In the genomic region with DNA sequence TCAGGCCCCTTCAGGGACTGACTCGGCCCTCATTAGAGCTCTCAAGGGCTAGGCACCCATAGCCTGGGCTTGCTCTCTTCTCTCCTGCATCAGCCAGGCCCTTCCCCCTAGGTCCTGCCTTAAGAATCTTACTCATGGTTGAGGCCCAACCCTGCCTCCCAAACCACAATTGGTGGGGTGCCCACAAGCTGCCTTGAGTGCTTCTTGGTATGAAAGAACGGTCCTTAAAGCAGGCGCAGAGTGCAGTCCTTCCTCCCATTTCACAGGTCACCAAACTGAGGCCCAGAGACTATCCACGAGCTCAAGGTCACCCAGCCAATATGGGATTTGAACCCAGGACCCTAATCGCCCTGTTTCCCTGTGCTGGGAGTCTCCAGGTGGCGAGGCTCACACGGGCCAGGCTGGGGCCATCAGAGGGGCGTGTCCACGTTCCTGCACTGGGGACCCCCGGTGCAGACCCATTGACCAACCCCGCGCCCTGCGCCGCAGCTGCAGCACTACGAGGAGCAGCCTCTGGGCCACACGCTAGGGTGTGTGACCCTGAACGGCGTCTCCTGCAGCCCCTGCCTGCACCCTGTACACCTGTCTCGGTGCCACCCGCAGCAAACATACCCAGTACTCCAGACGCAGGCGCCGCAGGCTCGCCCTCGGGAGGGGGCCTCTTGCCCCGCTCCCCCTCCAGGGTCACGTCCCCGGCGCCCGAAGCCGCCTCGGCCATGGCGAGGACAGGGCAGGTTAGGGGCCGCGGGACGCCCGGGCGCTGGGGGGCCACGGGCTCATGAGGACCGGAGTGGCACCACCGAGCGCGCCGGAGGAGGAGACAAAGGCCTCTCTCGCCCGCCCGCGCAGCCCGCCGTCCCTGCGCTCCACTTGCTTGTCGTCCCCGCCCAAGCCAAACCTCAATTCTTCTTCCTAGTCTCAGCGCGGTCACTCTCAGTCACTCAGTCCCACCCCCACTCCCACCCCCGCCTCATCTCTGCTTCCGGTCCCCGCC, we compare ENCODE assay signal across 8 mouse cellular contexts. TPM values are rescaled to one million over a fixed set of nuclear protein-coding genes. Genes with fewer than 3 reads are reported as not detected.
DNase-seq lines count a peak whose midpoint lies in the region; ATAC-seq and TF ChIP-seq lines count a peak whose summit lies in the region.

Gene Ano8 (minus strand): TSS at position 822 of the 994 bp plus-strand sequence.

- WGBS in forebrain, embryonic 15.5 days, result 5% methylated on average over 57 of the region's 58 CpGs
- WGBS in large intestine, adult 2 months, result 5% methylated on average over 57 of the region's 58 CpGs
- WGBS in neural tube, embryonic 14.5 days, result 5% methylated on average over 47 of the region's 58 CpGs

- peak; percentile 81 for ATAC-seq in forebrain, embryonic 15.5 days (replicated peaks)
- peak; percentile 76 for ATAC-seq in neural tube, embryonic 14.5 days (ENCODE audit: low read depth)

- DNase-seq in heart, postnatal 14 days, result peak; percentile 83 to 84
- DNase-seq in large intestine, adult 2 months (ENCODE audit: low read depth, low spot score), result peak; percentile 45
- DNase-seq in lung, adult 18-20 months, result peak; percentile 86 to 89

- H3K27me3 ChIP-seq in E14TG2a.4 (ENCODE audit: insufficient read depth, low read length), result peaks cover 31% of the 10 kb centered on the region
- H3K27me3 ChIP-seq in forebrain, embryonic 15.5 days, result no peaks in the 10 kb centered on the region
- H3K27me3 ChIP-seq in neural tube, embryonic 14.5 days (ENCODE audit: control insufficient read depth, insufficient read depth, low read length), result no peaks in the 10 kb centered on the region
- no peaks in the 10 kb centered on the region for H3K27me3 ChIP-seq in testis, adult 2 months (ENCODE audit: control insufficient read depth, insufficient read depth, low read length)

- no peak for TF ChIP-seq POLR2A in testis, adult 2 months (IDR thresholded peaks at IDR 0.05; ENCODE audit: control insufficient read depth, low read depth, low read length)

- TF ChIP-seq CTCF in E14TG2a.4 (conservative IDR thresholded peaks at IDR 0.05; ENCODE audit: low read length), result no peak
- no peak for TF ChIP-seq CTCF in testis, adult 2 months (IDR thresholded peaks at IDR 0.05; ENCODE audit: control insufficient read depth, insufficient read depth, insufficient replicate concordance, low read depth, low read length)

- H3K4me3 ChIP-seq in E14TG2a.4 (replicated peaks; ENCODE audit: low read length), result peak within 1 kb of the TSS; percentile 87
- H3K4me3 ChIP-seq in brown adipose tissue, adult 24 weeks (ENCODE audit: insufficient read depth, low read depth, low read length), result peak within 1 kb of the TSS; percentile 86
- peak within 1 kb of the TSS; percentile 97 for H3K4me3 ChIP-seq in forebrain, embryonic 15.5 days
- H3K4me3 ChIP-seq in neural tube, embryonic 14.5 days (ENCODE audit: low read depth, low read length), result peak within 1 kb of the TSS; percentile 81
- H3K4me3 ChIP-seq in testis, adult 2 months (ENCODE audit: control insufficient read depth, low read depth, low read length), result peak within 1 kb of the TSS; percentile 57

- no peaks in the 10 kb centered on the region for H3K9me3 ChIP-seq in E14TG2a.4 (ENCODE audit: low read length)
- no peaks in the 10 kb centered on the region for H3K9me3 ChIP-seq in forebrain, embryonic 15.5 days
- H3K9me3 ChIP-seq in neural tube, embryonic 14.5 days (ENCODE audit: control insufficient read depth, low read length), result no peaks in the 10 kb centered on the region

- peak within 1 kb of the TSS; percentile 68 for H3K27ac ChIP-seq in brown adipose tissue, adult 24 weeks (replicated peaks; ENCODE audit: low read depth, low read length)
- peak within 1 kb of the TSS; percentile 91 for H3K27ac ChIP-seq in forebrain, embryonic 15.5 days (replicated peaks)
- H3K27ac ChIP-seq in neural tube, embryonic 14.5 days (ENCODE audit: low read depth, low read length), result peak within 1 kb of the TSS; percentile 82
- no peak within 1 kb of the TSS for H3K27ac ChIP-seq in testis, adult 2 months (ENCODE audit: control insufficient read depth, insufficient read depth, low read depth, low read length)

- peak within 1 kb of the TSS; percentile 75 for H3K4me2 ChIP-seq in forebrain, embryonic 15.5 days (replicated peaks)
- peak within 1 kb of the TSS; percentile 84 for H3K4me2 ChIP-seq in neural tube, embryonic 14.5 days (ENCODE audit: low read depth, low read length)

- peaks cover 18% of the 10 kb centered on the region for H3K36me3 ChIP-seq in E14TG2a.4 (ENCODE audit: insufficient read depth, low read length)
- peaks cover 33% of the 10 kb centered on the region for H3K36me3 ChIP-seq in forebrain, embryonic 15.5 days
- H3K36me3 ChIP-seq in neural tube, embryonic 14.5 days (ENCODE audit: control insufficient read depth, insufficient read depth, low read length), result peaks cover 15% of the 10 kb centered on the region; the same call in 1 of the 2 replicates
- no peaks in the 10 kb centered on the region for H3K36me3 ChIP-seq in testis, adult 2 months (ENCODE audit: control insufficient read depth, insufficient read depth, low read length)

- H3K9ac ChIP-seq in forebrain, embryonic 15.5 days (replicated peaks), result peak within 1 kb of the TSS; percentile 99
- H3K9ac ChIP-seq in neural tube, embryonic 14.5 days (replicated peaks; ENCODE audit: low read depth, low read length), result peak within 1 kb of the TSS; percentile 95

- H3K4me1 ChIP-seq in E14TG2a.4 (replicated peaks; ENCODE audit: low read depth, low read length), result peaks cover 74% of the 10 kb centered on the region
- peaks cover 14% of the 10 kb centered on the region for H3K4me1 ChIP-seq in brown adipose tissue, adult 24 weeks (ENCODE audit: control insufficient read depth, insufficient read depth, insufficient read length, low read length)
- peaks cover 75% of the 10 kb centered on the region for H3K4me1 ChIP-seq in forebrain, embryonic 15.5 days
- H3K4me1 ChIP-seq in neural tube, embryonic 14.5 days (ENCODE audit: control insufficient read depth, insufficient read depth, low read length), result peaks cover 14% of the 10 kb centered on the region
- peaks cover 39% of the 10 kb centered on the region for H3K4me1 ChIP-seq in testis, adult 2 months (ENCODE audit: control insufficient read depth, insufficient read depth, low read length)

- intact Hi-C loops in heart, postnatal 14 days (cut with DNase I), result loop anchor here (10.0 kb wide), 1 partner anchor 591 kb away; the partner anchor contains the start of genes Rpl18a and Slc5a5

RNA-seq across cellular contexts. Expression of gene Ano8, which starts in this region (rescaled TPM):
- polyA plus RNA-seq in brown adipose tissue, adult 24 weeks (2012; ENCODE audit: insufficient read depth, insufficient read length, missing spikeins), result 7.3 and 9.3 TPM in 2 replicates
- 9.4 and 9.8 TPM in 2 replicates for polyA plus RNA-seq in forebrain, embryonic 15.5 days (2015; fragmentation: Nextera tagmentation; extraction: Ambion mirVana)
- total RNA-seq in heart, postnatal 14 days (2021), result 10 to 100 TPM; 16.6 to 18.4 TPM
- polyA plus RNA-seq in large intestine, adult 2 months (2012; rRNA removed), result 7.3 and 8.9 TPM in 2 replicates
- 6.9 and 8.4 TPM in 2 replicates for polyA plus RNA-seq in neural tube, embryonic 14.5 days (2014; fragmentation: Nextera tagmentation; extraction: Ambion mirVana)
- polyA plus RNA-seq in testis, adult 2 months (2012; rRNA removed), result 0.99 and 1.2 TPM in 2 replicates
